Mouse (Mus musculus): ENCODE data around the gene Rnaseh2b.

Rnaseh2b gene

DNA sequence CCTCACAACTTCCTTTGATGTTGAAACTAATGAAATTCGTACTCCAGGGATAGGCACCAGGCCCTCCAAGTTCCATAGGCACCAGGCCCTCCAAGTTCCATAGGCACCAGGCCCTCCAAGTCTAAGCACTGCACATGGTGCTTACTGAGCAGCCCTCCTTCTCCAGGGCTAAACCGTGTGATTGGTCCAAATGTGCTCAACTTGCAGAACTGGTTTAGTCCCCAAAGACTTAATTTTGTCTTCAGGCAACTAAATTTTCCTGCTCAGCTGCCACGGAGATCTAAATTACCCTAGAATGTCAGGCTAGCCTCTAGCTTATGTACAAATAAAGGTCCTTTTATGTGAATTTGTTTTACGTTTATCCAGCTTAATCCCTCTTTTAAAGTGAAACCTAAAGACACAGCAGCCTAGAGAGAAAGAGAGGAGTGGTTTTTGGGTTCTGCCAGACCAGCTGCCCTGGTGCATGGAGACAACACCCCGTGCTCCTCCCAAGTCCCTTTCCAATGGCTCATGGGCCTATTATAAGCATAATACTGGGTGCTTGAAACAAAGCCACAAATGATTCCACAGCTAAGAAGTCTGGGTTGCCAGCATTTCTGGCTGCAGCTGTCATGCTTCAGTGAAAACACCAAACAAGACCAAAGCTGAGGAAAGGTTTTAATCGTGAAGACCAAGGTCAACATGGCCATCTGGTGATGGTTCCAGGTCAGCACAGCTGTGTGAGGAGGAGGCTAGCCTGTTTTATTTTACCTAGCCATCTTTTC, 30.4 kb downstream of the Rnaseh2b start:
- DNase-seq = peak in 1 of 2 experiments; percentile 15

DNA sequence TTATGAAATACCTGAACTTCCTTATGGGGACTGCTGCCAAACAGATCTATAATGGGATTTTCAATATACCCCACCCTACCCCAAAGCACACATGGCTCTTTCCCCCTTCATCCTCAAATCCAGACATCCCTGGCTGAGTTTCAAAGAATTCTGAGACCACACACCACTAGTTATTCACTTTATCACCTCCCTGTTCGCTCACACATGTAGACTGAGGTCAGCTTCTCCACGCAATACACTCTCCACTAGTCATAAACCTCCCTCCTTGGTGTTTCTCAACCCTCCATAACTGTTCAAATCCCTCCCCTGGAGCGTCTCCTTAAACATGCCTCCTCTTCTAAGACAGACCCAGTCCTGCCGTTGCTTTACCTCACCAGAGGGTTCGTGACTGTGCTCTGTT, 31.1 kb downstream of the Rnaseh2b start:
- DNase-seq = no peak

DNA sequence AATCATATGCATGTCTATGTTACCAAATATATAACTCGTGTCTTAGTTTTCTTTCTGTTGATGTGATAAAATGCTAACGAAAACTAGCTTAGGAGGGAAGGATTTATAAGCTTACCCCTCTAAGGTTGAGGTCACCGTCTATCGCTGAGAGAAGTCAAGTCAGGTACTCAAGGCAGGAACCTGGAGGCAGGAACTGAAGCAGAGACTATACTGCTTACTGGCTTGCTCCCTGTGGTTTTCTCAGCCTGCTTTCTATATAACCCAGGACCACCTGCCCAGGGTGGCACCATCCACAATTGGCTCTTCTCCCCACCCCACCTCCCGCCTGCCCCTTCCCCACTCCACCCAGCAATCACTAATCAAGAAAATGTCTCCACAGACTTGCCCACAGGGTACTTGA, 32.6 kb downstream of the Rnaseh2b start:
- DNase-seq = no peak

DNA sequence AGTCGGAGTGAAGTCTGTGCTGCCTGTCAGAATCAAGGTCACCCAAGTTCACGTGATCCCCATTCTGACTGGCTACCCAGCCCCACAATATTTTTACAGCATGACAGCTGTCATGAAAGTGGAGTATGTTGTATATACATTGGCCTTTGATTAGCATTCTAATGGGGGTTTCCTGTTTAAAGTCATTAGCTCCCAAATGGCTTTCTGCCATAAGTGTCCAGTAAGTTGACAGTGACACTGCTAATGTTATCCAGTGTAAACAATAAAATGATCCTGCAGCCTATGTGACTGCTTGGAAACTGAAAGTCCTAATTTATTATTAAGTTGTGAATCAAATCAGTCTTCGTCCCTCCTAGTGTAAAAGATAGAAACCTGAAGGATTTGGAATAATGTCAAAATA, 33.6 kb downstream of the Rnaseh2b start:
- no peak for DNase-seq

DNA sequence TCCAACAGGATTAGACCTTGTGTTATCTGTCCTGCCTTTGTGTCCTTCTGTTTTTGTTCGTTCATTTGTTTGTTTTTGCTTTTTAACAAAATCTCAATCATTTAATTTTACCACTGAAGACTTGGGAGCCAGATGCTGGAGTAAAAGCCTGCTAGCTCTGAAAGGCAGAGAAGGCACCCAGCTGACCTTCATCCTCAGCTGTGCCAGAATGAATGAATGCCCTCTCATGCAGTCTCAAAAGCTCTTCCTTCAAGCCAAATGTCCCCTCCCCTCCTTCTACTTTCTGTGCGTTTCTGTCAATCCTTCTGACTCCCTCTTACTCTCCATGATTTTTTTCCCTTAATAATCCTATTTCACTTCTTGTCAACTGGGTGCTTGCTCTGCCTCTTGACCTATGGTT, 34.8 kb downstream of the Rnaseh2b start:
- no peak for DNase-seq

DNA sequence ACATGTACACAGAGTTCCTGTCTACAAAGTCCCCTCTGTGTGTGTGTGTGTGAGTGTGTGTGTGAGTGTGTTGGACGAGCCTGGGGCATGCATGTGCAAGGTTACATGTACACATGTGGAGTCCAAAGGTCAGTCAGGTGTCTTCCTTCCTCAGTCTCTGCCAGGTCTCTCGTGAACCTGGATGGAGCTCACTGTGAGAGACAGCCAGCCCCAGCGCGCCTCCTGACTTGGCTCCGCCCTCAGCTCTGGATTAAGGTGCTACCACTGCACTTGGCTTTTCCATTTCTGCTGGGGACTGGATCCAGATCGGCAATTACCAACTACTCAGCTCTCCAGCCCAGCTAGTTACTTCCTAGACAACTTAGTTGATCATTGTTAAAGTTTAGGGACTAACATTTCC, 36.2 kb downstream of the Rnaseh2b start:
- no peak for DNase-seq

DNA sequence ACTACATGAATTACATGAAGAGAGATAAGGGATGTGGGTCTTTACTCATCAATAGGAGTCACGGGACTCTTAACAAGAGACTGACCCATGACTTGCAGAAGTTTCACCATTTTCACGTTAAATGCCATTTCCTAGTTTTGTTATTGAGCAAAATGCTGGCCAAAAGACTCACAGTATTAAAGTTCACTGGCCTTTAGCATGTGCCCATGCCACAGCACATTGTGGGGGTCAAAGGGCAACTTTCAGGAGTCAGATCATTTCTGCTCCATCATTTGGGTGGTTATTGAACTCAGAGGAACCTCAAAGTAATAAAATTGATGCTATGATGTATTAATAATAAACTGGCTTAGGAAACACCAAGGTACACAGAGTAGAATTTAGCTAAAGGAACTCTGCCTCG, 37.2 kb downstream of the Rnaseh2b start:
- no peak for DNase-seq

DNA sequence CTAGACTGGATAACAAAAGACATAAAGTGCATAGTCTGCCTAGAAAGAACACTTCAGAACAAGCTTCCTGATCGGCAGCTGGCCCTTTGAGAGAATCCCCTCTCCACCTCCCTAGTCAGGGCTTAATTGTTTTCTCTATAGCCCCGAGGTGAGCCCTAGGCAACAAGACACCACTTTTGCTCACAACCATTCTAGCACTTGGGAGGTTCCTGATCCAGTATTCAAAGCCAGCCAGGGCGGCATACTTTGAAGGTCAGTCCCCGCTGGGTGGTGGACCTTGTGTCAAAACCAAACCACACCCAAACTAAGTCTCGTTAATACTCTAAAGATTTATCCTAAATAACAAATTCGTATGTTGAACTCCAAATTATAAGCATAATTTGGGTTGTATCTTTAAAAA, 39.1 kb downstream of the Rnaseh2b start:
- DNase-seq = no peak

DNA sequence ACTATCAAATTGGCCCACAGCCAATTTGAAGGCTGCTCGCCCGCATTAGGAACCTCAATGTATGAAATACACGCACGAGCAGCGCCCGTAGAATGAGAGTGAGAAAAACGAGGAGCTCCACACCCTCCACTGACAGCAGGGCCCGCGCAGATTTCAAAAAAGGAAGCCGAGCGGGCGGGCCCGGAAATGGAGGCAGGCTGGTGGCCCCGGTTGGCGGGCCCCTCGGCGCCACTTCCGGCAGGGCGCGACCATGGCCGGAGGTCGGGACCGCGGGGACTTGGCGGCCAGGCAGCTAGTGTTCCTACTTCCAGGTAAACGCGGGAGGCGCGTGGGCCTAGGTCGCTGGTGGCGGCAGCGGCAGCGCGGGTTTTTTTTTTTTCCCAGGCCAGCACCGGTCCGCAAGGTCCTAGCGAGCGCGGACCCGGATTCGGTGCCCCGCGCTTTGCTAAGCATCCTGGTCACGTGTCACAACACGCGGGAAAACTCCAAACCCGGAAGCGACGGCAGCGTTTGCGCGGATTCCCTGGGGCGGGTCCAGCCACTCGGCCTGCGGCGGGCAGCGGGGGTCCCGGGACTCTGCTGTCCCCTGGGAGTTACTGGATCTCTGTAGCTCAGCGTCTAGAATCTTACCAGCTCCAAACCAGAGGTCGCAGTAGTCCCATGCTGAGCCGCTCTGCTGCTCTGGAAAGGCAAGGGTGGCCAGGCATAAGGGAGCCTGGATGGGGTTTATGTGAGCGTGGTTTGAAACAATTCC, 39.7 kb downstream of the Rnaseh2b start:
- peak; percentile 89 to 94 for DNase-seq

DNA sequence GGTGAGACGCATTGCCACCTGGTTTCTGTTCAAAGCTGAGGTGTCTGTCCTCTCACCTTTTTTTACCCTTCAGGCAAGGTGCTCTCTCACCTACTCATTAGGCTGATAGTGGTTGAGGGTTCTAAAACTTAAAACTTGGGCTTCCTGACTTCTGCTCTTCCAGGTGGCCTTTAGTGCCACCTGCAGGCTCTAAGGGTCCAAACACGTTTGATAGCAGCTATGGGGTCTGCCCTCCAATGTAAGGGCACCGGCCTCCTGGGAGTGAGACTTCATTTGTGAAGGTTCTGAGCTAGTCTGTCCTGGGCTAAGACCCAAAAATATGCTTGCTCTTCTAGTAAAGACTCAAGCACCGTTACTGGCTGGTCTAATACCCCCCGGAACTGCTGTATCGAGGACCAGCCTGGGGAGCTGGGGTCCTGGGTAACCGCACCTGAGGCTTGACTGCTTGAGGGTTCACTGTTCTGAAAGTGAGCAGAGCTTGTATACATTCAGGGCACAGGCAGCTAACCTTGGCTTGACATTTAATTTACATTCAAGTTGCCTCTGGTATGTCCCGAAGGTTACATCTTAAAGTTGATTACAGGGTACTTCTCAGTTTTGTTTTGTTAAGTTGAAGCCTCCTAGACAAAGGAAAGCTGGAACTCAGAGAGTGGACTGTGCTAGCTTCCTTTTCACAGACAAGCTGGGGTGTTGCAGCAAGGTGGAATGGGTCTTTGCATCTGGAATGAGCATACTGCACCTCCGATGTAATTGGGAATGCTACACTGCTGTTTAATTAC, 41.7 kb downstream of the Rnaseh2b start:
- DNase-seq = peak; percentile 11 to 34

DNA sequence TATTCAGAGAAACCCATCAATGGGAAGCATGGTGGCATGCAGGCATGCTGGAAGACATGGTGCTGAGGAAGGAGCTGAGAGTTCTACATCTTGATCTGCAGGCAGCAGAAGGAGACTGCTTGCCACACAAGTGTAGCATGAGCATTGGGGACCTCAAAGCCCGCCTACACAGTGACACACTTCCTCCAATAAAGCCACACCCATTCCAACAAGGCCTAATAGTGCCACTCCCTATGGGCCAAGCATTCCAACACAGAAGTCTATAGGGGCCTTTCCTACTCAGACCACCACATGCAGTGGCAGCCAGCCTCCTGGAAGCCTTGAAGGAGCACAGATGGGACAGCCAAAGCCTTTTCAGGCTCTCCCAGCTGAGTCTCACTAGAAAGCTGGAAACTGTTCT, 46.8 kb downstream of the Rnaseh2b start:
- no peak for DNase-seq

DNA sequence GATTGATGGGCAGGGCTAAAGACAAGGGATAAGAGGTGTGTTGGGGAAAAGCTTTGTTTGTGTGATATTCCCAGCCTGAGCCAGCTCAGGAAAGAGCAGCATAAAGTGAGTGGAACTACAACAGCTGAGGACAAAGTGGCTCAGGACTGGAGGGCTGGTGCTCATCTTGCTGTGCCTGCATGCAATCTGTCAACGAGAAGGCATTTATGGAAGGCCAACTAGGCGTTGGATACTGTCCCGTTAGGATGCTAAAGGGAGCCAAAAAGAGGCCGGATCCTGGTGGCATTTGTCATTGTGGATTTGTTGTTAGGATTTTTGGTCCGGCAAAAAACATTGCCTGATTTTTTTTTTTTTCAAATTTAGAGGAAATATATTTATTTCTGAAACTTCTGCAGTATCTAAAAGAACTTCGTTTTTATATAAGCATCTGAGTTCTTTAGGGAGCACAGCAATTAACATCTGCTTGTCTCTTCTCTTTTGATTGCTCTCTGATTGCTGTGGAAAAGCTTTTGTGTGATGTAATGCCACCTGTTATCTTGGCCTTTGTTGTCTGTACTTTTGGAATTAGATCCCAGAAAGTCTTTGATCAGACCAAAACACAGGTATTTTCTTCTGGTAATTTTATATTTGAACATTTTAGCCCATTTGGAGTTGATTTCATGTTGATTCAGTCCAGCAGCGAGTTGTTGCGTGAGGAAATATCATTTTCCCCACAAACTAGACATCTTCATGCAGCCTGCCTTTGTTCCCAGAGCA, 49.7 kb downstream of the Rnaseh2b start:
- DNase-seq = no peak

DNA sequence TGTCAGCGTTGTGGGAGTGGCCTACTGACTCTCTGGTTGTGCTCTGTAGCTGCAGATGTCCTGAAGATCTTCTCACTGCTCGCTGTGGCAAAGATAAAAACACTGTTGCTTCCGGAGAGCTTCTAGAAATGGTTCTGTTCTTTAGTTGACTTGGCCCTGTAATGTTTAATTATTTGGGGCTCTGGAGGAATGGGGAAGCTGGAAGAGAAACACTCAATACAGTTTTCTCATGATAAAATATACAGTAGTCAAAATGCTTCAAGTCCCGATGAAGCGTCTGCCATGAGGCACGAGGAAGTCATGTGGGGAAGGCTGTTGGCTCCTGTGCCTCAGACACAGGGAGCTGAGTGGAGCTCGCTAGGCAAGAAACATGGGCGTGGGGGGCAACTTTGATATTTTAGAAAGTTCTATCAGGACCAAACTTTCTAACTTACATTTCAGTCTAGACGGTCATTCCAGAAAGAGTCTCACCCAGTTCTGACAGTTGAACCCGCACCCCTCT, 50.3 kb downstream of the Rnaseh2b start:
- peak in 1 of 2 experiments; percentile 16 for DNase-seq

DNA sequence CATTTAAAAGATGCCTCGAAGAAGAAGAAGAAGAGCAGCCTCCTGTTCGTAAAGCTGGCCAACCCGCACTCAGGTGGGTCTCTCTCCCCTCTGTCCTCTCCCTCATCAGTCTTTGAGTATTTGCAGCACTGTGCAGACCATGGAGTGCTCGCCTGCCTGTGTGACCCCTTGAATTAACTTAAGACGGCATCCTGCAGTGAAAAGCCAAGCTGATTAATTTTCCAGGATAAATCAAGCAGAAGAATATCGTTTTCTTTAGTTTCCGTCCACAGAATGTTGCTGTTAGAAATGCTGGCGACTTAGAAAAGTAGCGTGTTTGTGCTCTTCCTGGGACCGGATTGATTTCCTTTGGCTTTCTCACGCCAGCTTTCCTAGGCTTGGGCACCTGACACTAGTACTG, 54.2 kb downstream of the Rnaseh2b start:
- no peak for DNase-seq

DNA sequence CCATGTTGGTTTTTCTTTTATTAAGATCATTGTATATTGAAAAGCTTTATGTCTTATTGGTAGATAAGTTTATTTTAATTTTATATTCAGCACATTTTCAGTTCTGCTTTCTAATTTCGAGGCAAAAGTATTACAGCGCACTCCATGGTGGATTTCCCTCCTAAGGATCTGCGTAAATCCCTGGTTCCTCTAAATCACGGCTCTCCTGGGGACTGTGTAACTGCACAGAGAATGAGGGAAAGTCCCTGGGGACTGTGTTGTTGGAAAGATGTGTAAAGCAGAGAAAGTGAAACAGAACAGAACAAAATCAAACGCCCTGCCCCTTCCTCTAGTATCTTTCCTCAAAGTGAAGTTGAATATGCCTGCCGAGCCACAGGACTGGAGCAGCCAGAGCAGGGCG, 54.7 kb downstream of the Rnaseh2b start:
- DNase-seq = no peak

DNA sequence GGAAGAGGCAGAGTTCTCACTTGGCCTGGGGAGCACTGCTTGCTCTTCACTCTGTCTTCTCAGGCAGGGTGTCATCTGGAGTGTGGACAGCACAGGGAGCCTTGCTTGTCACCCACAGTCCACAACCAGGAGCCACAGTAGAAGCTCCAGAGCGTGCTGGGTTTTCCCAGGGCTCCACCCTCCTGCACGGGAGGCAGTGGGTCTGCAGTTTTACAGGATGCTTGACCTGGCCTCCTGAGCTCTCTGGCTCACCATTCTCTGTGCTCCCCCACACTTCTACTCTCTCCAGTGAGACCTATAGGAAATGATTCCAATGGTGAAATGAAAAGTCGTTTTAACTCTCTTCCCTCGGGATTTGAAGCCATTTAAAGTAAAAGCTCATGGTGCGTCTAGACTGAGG, 57.4 kb downstream of the Rnaseh2b start:
- DNase-seq = no peak

DNA sequence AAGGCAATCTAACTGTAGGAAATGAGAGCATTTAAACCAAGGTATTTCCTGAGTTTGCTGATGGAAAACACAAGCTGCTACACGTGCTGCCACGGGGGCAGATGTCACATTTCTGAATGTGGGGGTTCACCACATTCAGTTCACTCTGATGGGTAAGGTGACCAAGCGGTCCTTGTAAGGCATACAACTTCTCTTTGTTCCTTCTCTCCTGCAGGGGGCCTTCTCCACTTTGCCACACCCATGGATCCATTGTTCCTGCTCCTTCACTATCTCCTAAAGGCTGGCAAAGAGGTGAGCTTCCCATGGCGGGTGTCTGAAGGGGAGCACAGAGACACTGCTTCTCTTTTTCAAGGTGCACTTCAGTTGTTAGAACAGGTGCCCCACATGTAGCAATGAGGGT, 57.8 kb downstream of the Rnaseh2b start:
- DNase-seq = no peak

DNA sequence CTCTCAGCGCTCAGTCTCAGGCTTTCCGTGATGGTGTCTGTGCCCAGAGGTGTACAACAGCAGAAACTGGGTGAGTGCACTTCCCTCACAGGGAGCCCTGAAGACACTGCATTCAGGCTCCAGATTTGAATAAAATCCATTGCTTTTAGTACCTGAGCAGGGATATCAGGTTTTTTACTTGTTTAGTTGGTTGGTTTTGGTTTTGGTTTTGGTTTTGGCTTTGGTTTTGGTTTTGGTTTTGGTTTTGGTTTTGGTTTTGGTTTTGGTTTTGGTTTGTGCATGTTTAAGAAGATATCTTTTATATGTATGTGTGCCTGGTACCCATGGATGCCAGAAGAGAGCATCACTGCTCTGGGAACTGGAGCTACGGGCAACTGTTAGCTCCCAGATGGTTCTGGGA, 58.5 kb downstream of the Rnaseh2b start:
- DNase-seq = no peak

DNA sequence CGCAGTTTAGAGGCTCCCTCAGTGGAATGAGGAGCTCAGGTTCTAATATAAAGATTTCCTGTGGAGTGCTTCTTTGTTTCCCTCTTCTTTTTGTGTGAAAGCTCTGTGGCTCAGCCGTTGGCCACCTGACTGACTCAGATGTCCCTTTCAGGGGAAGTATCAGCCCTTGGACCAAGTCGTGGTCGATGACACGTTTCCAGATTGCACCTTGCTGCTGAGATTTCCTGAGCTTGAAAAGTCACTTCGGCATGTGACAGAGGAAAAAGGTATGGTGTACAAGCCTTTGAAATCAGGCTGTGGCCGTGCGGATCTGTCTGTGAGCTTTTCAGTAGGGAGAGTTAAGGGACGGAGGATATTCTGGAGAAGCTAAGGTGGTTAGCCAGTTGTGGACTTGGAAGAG, 61.0 kb downstream of the Rnaseh2b start:
- no peak for DNase-seq

DNA sequence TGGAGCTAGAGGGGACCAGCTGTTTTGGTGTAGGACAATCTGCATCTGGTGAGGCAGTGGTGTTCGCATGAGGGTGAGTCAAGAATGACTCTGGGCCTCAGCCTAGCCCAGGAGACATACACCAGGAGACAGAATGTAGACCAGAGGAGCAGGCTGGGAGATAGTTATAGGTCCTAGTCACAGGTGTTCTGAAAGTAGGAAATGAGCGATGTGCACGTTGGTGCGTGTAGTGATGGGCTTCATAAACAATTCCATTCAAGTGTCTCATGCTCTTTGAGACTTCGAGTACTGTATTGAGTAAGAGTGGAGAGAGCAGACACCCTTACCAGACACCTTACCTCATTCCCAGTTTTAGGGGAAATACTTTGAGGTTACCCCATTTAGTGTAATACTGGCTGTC, 61.4 kb downstream of the Rnaseh2b start:
- DNase-seq = no peak

DNA sequence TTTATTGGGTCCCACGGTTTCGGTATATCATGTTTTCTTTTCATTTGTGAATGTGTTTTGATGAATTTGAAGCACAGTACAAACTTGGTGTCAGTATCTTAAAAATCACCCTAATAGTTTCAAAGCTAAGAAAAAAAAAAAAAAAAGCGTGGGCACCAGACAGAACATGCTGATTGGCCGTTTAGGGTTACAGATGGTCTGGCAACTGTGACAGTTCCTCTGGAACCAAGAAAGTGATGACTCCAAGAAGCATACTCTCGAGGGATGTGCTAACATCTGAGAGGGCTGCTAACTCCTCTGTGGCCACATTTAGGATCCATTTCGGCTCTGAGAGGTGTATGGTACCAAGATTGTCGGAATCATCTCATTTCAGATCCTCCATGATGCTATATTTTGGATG, 62.8 kb downstream of the Rnaseh2b start:
- no peak for DNase-seq

DNA sequence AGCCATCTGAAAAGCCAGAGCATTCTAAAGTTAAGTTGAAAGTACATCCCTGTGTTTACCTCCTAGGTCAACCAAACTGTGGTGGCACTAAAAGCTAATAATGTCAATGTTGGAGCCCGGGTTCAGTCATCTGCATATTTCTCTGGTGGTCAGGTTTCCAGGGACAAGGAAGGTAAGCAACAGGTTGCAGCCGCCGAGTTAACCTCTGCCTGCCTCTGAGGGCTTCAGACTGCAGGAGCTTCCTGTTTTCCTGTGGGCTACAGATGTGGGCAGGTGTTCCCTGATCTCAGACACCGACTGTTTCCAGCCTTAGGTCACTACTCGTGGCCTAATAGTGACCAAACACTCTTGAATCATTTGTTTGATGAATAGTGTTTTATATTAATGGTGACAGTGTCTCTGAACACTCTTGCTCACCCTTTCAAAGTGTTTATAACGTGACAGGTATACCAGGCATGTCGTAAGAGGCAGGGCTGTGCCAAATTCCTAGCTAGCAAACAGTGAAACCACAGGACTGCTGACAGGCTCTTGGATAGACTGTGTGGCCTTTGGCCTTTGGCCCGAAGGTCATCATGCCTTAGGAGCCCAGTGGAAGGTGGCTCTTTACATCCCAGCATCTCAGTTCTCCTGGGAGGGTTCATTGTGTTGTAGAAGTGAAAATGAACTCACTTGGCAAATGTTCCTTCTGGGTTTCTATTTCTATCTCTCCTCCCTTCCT, 69.0 kb downstream of the Rnaseh2b start:
- DNase-seq = no peak
